Mouse (Mus musculus) embryonic facial prominence, embryonic 10.5 days (tissue): Measurements from ENCODE around the gene Mgat4e. TPM values are rescaled to one million over a fixed set of nuclear protein-coding genes. Genes with fewer than 3 reads are reported as not detected.
"Not testable (repeated sequence)": the region's sequence is repeated elsewhere in the genome, so short reads cannot be mapped to it uniquely, and the experiment has no call there.

ENCODE experiments used
- DNase-seq: peaks from one replicate; pipeline ENCODE4 v3.0.0-alpha.2; 2017; ENCODE audit warnings: low spot score
- H3K27ac ChIP-seq: fragments of 300-500 bp; sonication (generic); replicated peaks from 2 replicates; pipeline ENCODE4 v1.5.1; 2016; ENCODE audit warnings: mild to moderate bottlenecking
- H3K27me3 ChIP-seq: fragments of 300-500 bp; sonication (generic); replicated peaks from 2 replicates; pipeline ENCODE4 v1.6.1; 2016; ENCODE audit warnings: low read depth, mild to moderate bottlenecking; ENCODE audit not compliant: poor library complexity, severe bottlenecking
- H3K36me3 ChIP-seq: fragments of 300-500 bp; sonication (generic); replicated peaks from 2 replicates; pipeline ENCODE4 v1.6.1; 2016; ENCODE audit warnings: mild to moderate bottlenecking, moderate library complexity
- H3K4me1 ChIP-seq: fragments of 300-500 bp; sonication (generic); 2 replicates; pipeline ENCODE4 v1.6.1; 2016
- H3K4me3 ChIP-seq: fragments of 300-500 bp; sonication (generic); 2 replicates; pipeline ENCODE4 v1.5.1; 2016; ENCODE audit warnings: mild to moderate bottlenecking, moderate library complexity
- H3K9me3 ChIP-seq: fragments of 300-500 bp; sonication (generic); 2 replicates; pipeline ENCODE4 v1.6.1; 2016; ENCODE audit warnings: mild to moderate bottlenecking
- WGBS: fragments of 180-500 bp; shearing (Covaris S2); methylation state at CpG from one replicate; pipeline ENCODE4 v1.1.7; 2016; 5-methylcytosine and 5-hydroxymethylcytosine counted together
- polyA plus RNA-seq: library from polyadenylated mRNA; unstranded; fragments of >200 nt; fragmentation: Nextera tagmentation; extraction: Ambion mirVana; gene quantifications from 2 replicates; pipeline ENCODE4 v1.2.1, GENCODE M21; 2016

Mgat4e gene
- polyA plus RNA-seq, 1 experiment from 2014 or later: not detected

DNA sequence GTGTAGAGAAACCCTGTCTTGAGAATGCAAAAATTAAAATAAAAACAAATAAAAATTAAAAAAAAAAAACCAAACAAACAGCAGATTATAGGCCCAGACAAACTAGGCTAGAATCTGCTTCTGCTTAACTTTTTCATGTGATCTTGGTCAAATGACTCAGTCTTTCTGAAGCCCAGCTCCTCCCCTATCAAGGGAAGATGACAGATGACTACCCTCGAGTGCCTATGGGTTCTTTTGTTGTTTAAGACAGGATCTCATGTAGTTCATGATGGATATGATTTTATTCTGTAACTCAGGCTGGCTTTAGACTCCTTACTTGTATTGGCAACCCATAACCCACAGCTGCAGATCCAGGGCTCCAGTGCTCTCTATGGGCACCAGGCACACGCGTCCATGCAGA, 2.4 kb upstream of the Mgat4e start:
- H3K36me3 ChIP-seq: no peaks in the 10 kb centered on the region
- no peak for DNase-seq
- H3K27ac ChIP-seq: no peak overlapping the region
- peaks cover 10% of the 10 kb centered on the region; the same call in 1 of the 2 replicates for H3K27me3 ChIP-seq
- no peak overlapping the region for H3K4me3 ChIP-seq
- no peaks in the 10 kb centered on the region for H3K9me3 ChIP-seq
- H3K4me1 ChIP-seq: peaks cover 28% of the 10 kb centered on the region
- 86% methylated on average over 3 of the region's 3 CpGs for WGBS

DNA sequence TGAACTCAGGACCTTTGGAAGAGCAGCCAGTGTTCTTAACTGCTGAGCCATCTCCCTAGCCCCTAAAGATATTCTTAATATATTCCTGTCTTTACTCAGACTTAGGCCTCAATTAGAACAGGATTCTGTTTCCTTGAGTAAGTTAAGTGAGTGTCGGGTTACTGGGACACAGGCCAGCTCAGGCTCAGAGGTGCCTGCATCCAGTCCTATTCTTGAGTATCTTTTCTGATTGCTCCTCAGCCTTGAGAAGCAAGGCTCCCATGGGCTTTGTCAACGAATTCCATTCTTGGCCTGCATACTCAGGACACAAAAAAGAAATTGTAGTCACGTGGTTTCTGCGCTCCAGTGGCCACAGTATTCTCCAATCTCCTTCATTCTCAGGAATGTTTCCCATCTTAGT, 1.3 kb downstream of the Mgat4e start:
- Histone ChIP-seq H3K36me3 (no peaks in the 10 kb centered on the region), H3K9me3 (no peaks in the 10 kb centered on the region), H3K4me1 (0 out of 2 replicates have a peak, but pooled peaks cover 4% of the 10 kb centered on the region), H3K27ac (no peak overlapping the region), H3K4me3 (no peak overlapping the region), H3K27me3 (no peaks in the 10 kb centered on the region)
- WGBS: 71% methylated on average over 4 of the region's 4 CpGs
- no peak for DNase-seq

DNA sequence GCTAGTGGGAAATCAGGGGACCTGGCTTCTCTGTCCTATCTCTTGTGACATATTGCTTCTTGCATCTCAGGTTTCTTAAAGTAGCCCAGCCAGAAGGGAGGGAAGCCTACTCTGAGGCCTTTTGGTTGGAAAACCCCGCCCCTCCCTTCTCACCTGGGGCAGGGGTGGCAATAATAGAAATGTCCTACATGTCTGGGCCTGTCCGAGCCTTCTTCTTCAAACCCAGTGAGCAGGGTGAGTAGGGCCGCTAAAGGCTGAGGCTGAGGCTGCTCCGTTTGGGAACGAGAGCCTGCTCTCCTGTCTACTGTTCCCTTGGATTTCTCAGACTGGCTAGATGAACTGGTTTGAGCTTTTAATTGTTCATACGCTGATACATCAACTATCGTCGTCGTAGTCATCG, 8.9 kb downstream of the Mgat4e start:
- 86% methylated on average over 10 of the region's 10 CpGs for WGBS
- H3K4me1 ChIP-seq: no peaks in the 10 kb centered on the region
- no peaks in the 10 kb centered on the region for H3K27me3 ChIP-seq

DNA sequence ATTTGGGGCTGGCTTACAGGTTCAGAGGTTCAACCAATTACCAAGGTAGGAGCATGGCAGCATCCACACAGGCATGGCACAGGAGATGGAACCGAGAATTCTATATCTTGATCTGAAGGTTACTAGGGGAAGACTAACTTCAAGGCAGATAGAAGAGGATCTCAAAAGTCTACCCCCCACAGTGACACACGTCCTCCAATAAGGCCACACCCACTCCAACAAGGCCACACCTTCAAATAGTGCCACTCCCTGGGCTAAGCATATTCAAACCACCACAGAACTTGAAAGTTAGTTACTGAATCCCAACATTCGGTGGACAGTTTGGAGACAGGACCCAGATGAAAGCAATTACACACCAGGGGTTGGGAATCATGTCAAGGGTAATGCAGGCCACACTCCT, 14.0 kb downstream of the Mgat4e start:
- Histone ChIP-seq H3K36me3 (no peaks in the 10 kb centered on the region), H3K9me3 (no peaks in the 10 kb centered on the region), H3K27ac (no peak overlapping the region), H3K4me3 (no peak overlapping the region), H3K4me1 (no peaks in the 10 kb centered on the region), H3K27me3 (no peaks in the 10 kb centered on the region)
- 80% methylated on average over 3 of the region's 3 CpGs for WGBS
- DNase-seq: no peak

More for the DNA sequence above, 8.9 kb downstream of the Mgat4e start:
- H3K9me3 ChIP-seq: no peaks in the 10 kb centered on the region
- H3K36me3 ChIP-seq: no peaks in the 10 kb centered on the region
- H3K4me3 ChIP-seq: no peak overlapping the region
- peak; percentile 35 for DNase-seq
- H3K27ac ChIP-seq: no peak overlapping the region

DNA sequence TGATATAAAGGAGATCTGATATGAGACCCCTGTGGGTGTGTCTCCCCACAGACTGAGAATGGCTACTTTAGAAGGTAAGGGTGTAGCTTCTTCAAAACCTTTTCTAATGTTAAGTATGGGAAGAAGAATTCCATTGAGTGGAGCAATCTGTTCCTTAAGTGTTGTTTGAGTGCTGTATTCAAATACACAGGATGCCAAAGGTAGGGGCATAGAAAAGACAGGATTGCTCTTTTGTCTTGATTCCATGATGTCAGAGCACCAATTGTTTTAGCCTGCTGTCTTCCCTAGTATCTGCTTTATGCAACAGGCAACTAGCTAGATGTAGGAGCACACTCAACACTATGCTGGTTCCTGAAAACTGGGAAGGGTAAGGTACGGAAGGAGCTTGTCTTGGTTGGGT, 14.4 kb downstream of the Mgat4e start:
- DNase-seq: no peak
- H3K4me3 ChIP-seq: no peak overlapping the region
- no peaks in the 10 kb centered on the region for H3K4me1 ChIP-seq
- 95% methylated on average over 1 of the region's 1 CpGs for WGBS
- H3K36me3 ChIP-seq: no peaks in the 10 kb centered on the region
- H3K9me3 ChIP-seq: no peaks in the 10 kb centered on the region
- H3K27me3 ChIP-seq: no peaks in the 10 kb centered on the region
- H3K27ac ChIP-seq: no peak overlapping the region

DNA sequence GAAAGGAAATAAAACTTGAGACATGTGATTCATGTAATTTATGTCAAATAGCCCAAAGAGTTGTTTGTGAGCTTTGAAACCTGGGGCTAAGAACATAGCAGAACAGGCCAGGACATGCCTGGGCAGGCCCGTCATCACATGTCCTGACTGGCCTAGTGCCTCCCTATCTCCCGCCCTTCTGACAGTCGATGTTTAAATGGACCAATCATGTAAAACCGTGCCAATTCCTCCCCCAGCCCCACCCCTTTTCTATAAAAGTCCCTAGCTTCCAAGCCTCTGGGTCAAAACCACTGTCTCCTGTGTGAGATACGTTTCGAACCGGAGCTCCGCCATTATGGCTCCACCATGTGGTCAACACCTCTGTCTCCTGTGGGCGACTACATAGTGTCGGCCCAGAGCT, 15.8 kb downstream of the Mgat4e start:
- DNase-seq, H3K4me1 ChIP-seq, H3K27ac ChIP-seq, H3K4me3 ChIP-seq, H3K27me3 ChIP-seq, H3K9me3 ChIP-seq, H3K36me3 ChIP-seq: not testable (repeated sequence)
- 94% methylated on average over 10 of the region's 10 CpGs for WGBS

DNA sequence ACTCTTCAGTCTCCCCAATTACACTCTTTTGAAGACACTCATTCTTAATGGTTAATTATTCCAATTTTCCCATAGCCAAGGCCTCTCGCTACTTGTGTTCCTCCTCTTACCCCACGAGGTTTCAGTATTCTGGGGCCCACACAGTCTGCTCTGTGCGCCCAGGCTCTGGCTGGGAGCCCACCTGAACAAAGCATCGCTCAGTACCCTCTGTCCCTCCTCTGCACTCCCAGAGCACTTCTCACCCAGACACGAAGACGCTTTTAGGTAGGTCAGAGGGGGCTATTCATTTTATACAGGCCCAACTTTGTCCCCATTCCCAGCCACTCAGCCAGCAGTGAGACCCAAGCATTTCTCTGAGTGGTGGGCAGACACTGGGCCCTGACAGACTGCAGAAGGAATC, 18.9 kb downstream of the Mgat4e start:
- Histone ChIP-seq H3K4me3 (no peak overlapping the region), H3K4me1 (no peaks in the 10 kb centered on the region), H3K27me3 (no peaks in the 10 kb centered on the region), H3K27ac (no peak overlapping the region), H3K36me3 (no peaks in the 10 kb centered on the region), H3K9me3 (no peaks in the 10 kb centered on the region)
- 84% methylated on average over 6 of the region's 6 CpGs for WGBS
- no peak for DNase-seq

DNA sequence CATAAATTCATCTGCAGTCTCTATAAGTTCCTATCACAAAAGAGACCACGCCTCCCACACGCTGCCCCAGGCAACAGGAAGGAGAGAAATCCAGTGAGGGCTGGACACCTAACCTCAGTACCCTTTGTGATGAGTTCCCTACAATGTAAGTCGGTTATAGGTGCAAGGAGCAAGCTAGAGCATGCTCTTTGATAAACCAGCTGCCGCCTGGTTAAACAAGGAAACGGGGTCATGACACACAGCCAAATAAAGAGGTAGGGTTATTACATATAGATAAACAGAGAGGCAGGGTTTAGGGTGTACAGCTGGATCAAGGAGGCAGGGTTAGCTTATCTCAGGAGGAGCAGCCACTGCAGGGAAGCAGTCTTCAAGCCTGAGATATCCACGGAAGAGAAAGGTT, 22.7 kb downstream of the Mgat4e start:
- H3K4me3 ChIP-seq: no peak overlapping the region
- 84% methylated on average over 6 of the region's 6 CpGs for WGBS
- H3K27ac ChIP-seq: no peak overlapping the region
- no peaks in the 10 kb centered on the region for H3K4me1 ChIP-seq
- H3K36me3 ChIP-seq: no peaks in the 10 kb centered on the region
- H3K27me3 ChIP-seq: no peaks in the 10 kb centered on the region
- DNase-seq: no peak
- no peaks in the 10 kb centered on the region for H3K9me3 ChIP-seq

DNA sequence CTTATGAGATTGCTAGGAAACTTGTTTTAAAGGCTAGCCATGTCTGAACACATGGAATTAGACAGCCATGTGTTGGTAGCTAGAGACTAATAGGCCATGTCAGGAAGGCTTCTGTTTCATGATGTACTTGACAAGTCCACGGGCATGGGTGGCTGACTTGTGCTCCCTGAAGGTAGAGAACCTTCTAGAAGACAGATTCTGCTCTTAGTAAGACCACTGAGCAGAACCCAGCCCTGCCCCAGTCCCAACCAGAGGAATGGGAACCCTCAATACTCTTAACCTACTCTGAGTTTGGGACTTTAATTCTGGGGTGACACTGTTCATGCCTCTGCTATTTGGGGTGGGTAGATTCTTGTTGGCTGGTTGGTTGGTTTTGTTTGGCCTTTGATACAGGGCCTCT, 24.5 kb downstream of the Mgat4e start:
- Histone ChIP-seq H3K27me3 (no peaks in the 10 kb centered on the region), H3K9me3 (no peaks in the 10 kb centered on the region), H3K4me1 (no peaks in the 10 kb centered on the region), H3K36me3 (no peaks in the 10 kb centered on the region), H3K27ac (no peak overlapping the region), H3K4me3 (no peak overlapping the region)
- WGBS: 81% methylated on average over 1 of the region's 1 CpGs
- DNase-seq: no peak

DNA sequence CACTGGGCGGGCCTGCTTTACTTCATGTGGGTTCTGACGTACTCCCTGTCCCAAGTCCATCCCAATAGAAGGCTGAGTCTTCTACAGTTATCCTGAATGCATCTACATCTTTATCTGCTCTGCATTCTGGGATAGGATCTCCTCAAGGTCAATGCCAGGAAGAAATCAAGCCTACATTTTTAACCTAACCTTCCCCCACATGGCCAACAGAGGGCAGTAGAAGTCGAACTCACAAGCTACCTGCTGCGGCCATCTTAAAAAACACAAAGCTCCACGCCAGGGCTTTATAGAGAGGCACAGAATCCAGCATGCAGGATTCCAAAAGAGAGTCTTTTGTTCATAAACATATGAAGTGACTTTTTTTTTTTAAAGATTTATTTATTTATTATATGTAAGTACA, 25.1 kb downstream of the Mgat4e start:
- Histone ChIP-seq H3K36me3 (no peaks in the 10 kb centered on the region), H3K27ac (no peak overlapping the region), H3K9me3 (no peaks in the 10 kb centered on the region), H3K4me1 (no peaks in the 10 kb centered on the region), H3K27me3 (no peaks in the 10 kb centered on the region), H3K4me3 (no peak overlapping the region)
- no peak for DNase-seq
- 73% methylated on average over 5 of the region's 5 CpGs for WGBS

DNA sequence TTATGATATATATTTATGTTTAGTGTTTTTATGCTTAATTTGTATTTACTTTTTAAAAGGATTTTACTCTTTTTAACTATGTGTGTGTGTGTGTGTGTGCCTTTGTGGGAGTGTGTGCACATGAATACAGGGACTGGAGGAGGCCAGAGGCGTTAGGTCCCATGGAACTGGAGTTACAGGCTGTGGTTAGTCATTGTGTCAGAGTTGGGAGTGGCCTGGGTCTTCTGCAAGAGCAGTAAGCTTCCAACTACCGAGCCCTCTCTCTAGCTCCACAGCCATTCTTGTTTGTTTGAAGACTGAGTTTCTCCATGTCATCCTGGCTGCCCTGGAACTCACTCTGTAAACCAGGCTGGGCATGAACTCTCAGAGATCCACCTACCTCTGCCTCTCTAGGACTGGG, 27.2 kb downstream of the Mgat4e start:
- no peak overlapping the region for H3K27ac ChIP-seq
- 60% methylated on average over 2 of the region's 2 CpGs for WGBS
- H3K9me3 ChIP-seq: no peaks in the 10 kb centered on the region
- H3K36me3 ChIP-seq: no peaks in the 10 kb centered on the region
- no peak overlapping the region for H3K4me3 ChIP-seq
- no peaks in the 10 kb centered on the region for H3K27me3 ChIP-seq
- peaks cover 4% of the 10 kb centered on the region; the same call in 1 of the 2 replicates for H3K4me1 ChIP-seq
- no peak for DNase-seq

DNA sequence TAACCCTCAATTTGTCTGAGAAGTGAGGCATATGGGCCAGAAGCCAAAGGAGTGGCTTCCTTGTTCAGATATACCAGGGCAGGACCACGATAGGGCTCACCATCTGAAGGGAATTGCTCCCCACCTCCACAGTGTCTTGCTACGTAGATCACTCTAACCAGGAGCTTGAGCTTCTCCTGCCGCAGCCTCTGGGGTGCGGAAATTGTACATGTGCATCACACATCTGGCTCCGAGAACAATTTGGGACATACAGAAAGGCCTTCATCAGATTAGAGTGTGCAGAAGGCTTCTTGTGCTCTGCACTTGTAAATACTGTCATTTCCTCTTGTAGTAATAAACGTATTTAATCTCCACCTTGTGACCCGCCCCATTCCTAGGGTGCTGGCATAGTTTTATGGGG, 28.3 kb downstream of the Mgat4e start:
- H3K27ac ChIP-seq: no peak overlapping the region
- WGBS: 87% methylated on average over 7 of the region's 7 CpGs

DNA sequence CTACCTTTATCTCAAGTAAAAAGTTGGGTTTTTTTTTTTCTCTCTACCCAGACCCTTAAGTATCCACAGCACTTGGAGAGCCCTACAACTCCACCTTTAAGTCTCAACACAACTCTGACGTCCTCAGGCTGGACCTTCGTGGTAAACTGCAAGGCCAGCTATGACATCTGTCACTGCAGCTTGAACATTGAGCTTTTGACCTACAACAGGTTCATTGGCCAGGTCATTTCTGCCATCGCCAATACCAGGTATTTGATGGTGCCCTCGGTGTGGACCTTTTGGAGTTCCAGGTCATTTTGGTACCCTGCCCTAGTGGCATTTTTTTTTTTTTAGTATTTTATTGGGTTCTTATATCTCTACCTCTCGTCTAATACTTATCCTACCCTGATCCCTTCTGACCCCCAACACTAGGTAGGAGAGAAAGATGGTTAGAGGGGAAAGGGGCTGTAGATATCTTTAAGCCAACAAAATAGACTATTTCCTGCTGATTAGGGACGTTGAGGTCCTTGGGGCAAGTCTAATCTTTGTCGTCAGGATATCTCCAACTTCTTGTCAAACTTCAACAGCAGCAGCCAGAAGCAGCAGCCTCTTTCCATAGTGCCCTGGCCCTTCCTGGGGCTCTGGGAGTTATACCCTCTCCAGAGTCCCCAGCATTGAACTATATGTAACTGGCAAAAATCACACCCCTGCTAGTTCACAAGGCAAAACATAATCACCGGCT, 29.3 kb downstream of the Mgat4e start:
- H3K4me3 ChIP-seq: no peak overlapping the region
- 84% methylated on average over 8 of the region's 8 CpGs for whole genome bisulfite sequencing

More for the DNA sequence above, 28.3 kb downstream of the Mgat4e start:
- Histone ChIP-seq H3K36me3 (no peaks in the 10 kb centered on the region), H3K27me3 (peaks cover under 1% of the 10 kb centered on the region; the same call in 1 of the 2 replicates), H3K4me3 (no peak overlapping the region), H3K9me3 (no peaks in the 10 kb centered on the region), H3K4me1 (peaks cover 15% of the 10 kb centered on the region)
- DNase-seq: no peak

More for the DNA sequence above, 29.3 kb downstream of the Mgat4e start:
- Histone ChIP-seq H3K27ac (no peak overlapping the region), H3K36me3 (no peaks in the 10 kb centered on the region), H3K4me1 (peaks cover 21% of the 10 kb centered on the region), H3K27me3 (peaks cover 11% of the 10 kb centered on the region), H3K9me3 (no peaks in the 10 kb centered on the region)
- DNase-seq: no peak
